Mouse (Mus musculus): ENCODE measurements around the gene Abat. TPM values are rescaled to one million over a fixed set of nuclear protein-coding genes. Genes with fewer than 3 reads are reported as not detected.
"Not testable (repeated sequence)": the region's sequence is repeated elsewhere in the genome, so short reads cannot be mapped to it uniquely, and the experiment has no call there.

The Abat gene
- polyA plus RNA-seq, 1 experiment from 2014 or later, result 39.5 TPM

- no peak overlapping the region for H3K27ac ChIP-seq (replicated peaks)
- H3K9ac ChIP-seq (replicated peaks), result no peak overlapping the region
- H3K4me2 ChIP-seq (replicated peaks), result no peak overlapping the region
- WGBS, result 90% methylated on average over 11 of the region's 11 CpGs
- no peak overlapping the region for H3K4me3 ChIP-seq
- H3K4me1 ChIP-seq, result peaks cover 16% of the 10 kb centered on the region
- H3K9me3 ChIP-seq, result no peaks in the 10 kb centered on the region
- no peaks in the 10 kb centered on the region for H3K36me3 ChIP-seq
- no peak for ATAC-seq (ENCODE audit: low FRiP score, low read depth)
- peaks cover 25% of the 10 kb centered on the region for H3K27me3 ChIP-seq
Measured at GRCm38 (mm10) chr16:8534466-8535200, 21.4 kb downstream of the Abat start.

GRCm38 (mm10) chr16:8535411-8535810 lies 22.2 kb downstream of the Abat start:
- WGBS, result 92% methylated on average over 6 of the region's 6 CpGs
- H3K9me3 ChIP-seq, result no peaks in the 10 kb centered on the region
- ATAC-seq (ENCODE audit: low FRiP score, low read depth), result no peak
- no peak overlapping the region for H3K9ac ChIP-seq (replicated peaks)
- no peak overlapping the region for H3K4me2 ChIP-seq (replicated peaks)
- H3K27ac ChIP-seq (replicated peaks), result no peak overlapping the region
- H3K4me1 ChIP-seq, result peaks cover 24% of the 10 kb centered on the region
- H3K36me3 ChIP-seq, result no peaks in the 10 kb centered on the region
- peaks cover 33% of the 10 kb centered on the region for H3K27me3 ChIP-seq
- no peak overlapping the region for H3K4me3 ChIP-seq

- H3K9me3 ChIP-seq, result no peaks in the 10 kb centered on the region
- peaks cover 46% of the 10 kb centered on the region for H3K27me3 ChIP-seq
- WGBS, result 38% methylated on average over 9 of the region's 9 CpGs
- H3K4me1 ChIP-seq, result peaks cover 30% of the 10 kb centered on the region
- H3K4me3 ChIP-seq, result no peak overlapping the region
- H3K9ac ChIP-seq (replicated peaks), result no peak overlapping the region
- H3K27ac ChIP-seq (replicated peaks), result peak overlapping the region; percentile 65
- H3K36me3 ChIP-seq, result no peaks in the 10 kb centered on the region
- ATAC-seq (ENCODE audit: low FRiP score, low read depth), result peak; percentile 86
- peak overlapping the region; percentile 26; the same call in 1 of the 2 replicates for H3K4me2 ChIP-seq (replicated peaks)
Measured at GRCm38 (mm10) chr16:8539150-8539865, 26.1 kb downstream of the Abat start.

- H3K9ac ChIP-seq (replicated peaks), result no peak overlapping the region
- no peak for ATAC-seq (ENCODE audit: low FRiP score, low read depth)
Measured at GRCm38 (mm10) chr16:8540859-8541314, 27.7 kb downstream of the Abat start.

GRCm38 (mm10) chr16:8547836-8548235 lies 34.6 kb downstream of the Abat start:
- Histone ChIP-seq H3K9ac (replicated peaks) (no peak overlapping the region), H3K4me1 (no peaks in the 10 kb centered on the region), H3K27me3 (peaks cover 4% of the 10 kb centered on the region; the same call in 1 of the 2 replicates), H3K9me3 (no peaks in the 10 kb centered on the region), H3K27ac (replicated peaks) (no peak overlapping the region), H3K4me3 (no peak overlapping the region), H3K36me3 (no peaks in the 10 kb centered on the region), H3K4me2 (replicated peaks) (no peak overlapping the region)
- 94% methylated on average over 2 of the region's 2 CpGs for WGBS
- ATAC-seq (ENCODE audit: low FRiP score, low read depth), result no peak

More at GRCm38 (mm10) chr16:8540859-8541314, 27.7 kb downstream of the Abat start:
- WGBS, result 73% methylated on average over 3 of the region's 3 CpGs
- peaks cover 30% of the 10 kb centered on the region for H3K4me1 ChIP-seq
- H3K27ac ChIP-seq (replicated peaks), result 0 out of 2 replicates have a peak overlapping the region, but pooled peaks have one; percentile 65
- no peaks in the 10 kb centered on the region for H3K9me3 ChIP-seq
- H3K27me3 ChIP-seq, result peaks cover 47% of the 10 kb centered on the region
- H3K4me3 ChIP-seq, result no peak overlapping the region
- H3K4me2 ChIP-seq (replicated peaks), result no peak overlapping the region
- no peaks in the 10 kb centered on the region for H3K36me3 ChIP-seq

- WGBS, result 72% methylated on average over 9 of the region's 9 CpGs
- Histone ChIP-seq H3K9me3 (no peaks in the 10 kb centered on the region), H3K27ac (replicated peaks) (no peak overlapping the region), H3K27me3 (peaks cover 2% of the 10 kb centered on the region; the same call in 1 of the 2 replicates), H3K4me2 (replicated peaks) (no peak overlapping the region), H3K4me3 (no peak overlapping the region), H3K4me1 (no peaks in the 10 kb centered on the region), H3K36me3 (no peaks in the 10 kb centered on the region), H3K9ac (replicated peaks) (no peak overlapping the region)
- no peak for ATAC-seq (ENCODE audit: low FRiP score, low read depth)
Measured at GRCm38 (mm10) chr16:8549506-8549905, 36.3 kb downstream of the Abat start.

- Histone ChIP-seq H3K9me3 (peaks cover 10% of the 10 kb centered on the region; the same call in 1 of the 2 replicates), H3K27me3 (no peaks in the 10 kb centered on the region), H3K36me3 (no peaks in the 10 kb centered on the region), H3K4me2 (replicated peaks) (no peak overlapping the region), H3K4me3 (no peak overlapping the region), H3K4me1 (no peaks in the 10 kb centered on the region), H3K27ac (replicated peaks) (no peak overlapping the region), H3K9ac (replicated peaks) (no peak overlapping the region)
- ATAC-seq (ENCODE audit: low FRiP score, low read depth), result no peak
- WGBS, result 81% methylated on average over 3 of the region's 3 CpGs
Measured at GRCm38 (mm10) chr16:8554351-8554750, 41.1 kb downstream of the Abat start.

GRCm38 (mm10) chr16:8554751-8555150 lies 41.5 kb downstream of the Abat start:
- not testable (repeated sequence) for H3K27ac ChIP-seq (replicated peaks); H3K4me1 ChIP-seq; H3K27me3 ChIP-seq; H3K9me3 ChIP-seq; H3K9ac ChIP-seq (replicated peaks); H3K4me3 ChIP-seq; H3K36me3 ChIP-seq; H3K4me2 ChIP-seq (replicated peaks); ATAC-seq (ENCODE audit: low FRiP score, low read depth)
- WGBS, result 89% methylated on average over 2 of the region's 2 CpGs

GRCm38 (mm10) chr16:8555371-8555770 lies 42.1 kb downstream of the Abat start:
- WGBS, result 73% methylated on average over 3 of the region's 3 CpGs
- not testable (repeated sequence) for ATAC-seq (ENCODE audit: low FRiP score, low read depth); H3K9ac ChIP-seq (replicated peaks); H3K27me3 ChIP-seq; H3K4me3 ChIP-seq; H3K4me1 ChIP-seq; H3K36me3 ChIP-seq; H3K4me2 ChIP-seq (replicated peaks); H3K27ac ChIP-seq (replicated peaks)
- H3K9me3 ChIP-seq, result peaks cover 14% of the 10 kb centered on the region

GRCm38 (mm10) chr16:8560079-8560478 lies 46.9 kb downstream of the Abat start:
- Histone ChIP-seq H3K4me3 (no peak overlapping the region), H3K27ac (replicated peaks) (no peak overlapping the region), H3K36me3 (0 out of 2 replicates have a peak, but pooled peaks cover 3% of the 10 kb centered on the region), H3K9ac (replicated peaks) (no peak overlapping the region), H3K9me3 (peaks cover 14% of the 10 kb centered on the region), H3K4me1 (no peaks in the 10 kb centered on the region), H3K4me2 (replicated peaks) (no peak overlapping the region), H3K27me3 (0 out of 2 replicates have a peak, but pooled peaks cover 5% of the 10 kb centered on the region)
- ATAC-seq (ENCODE audit: low FRiP score, low read depth), result no peak
- WGBS, result 95% methylated on average over 17 of the region's 17 CpGs

- H3K27me3 ChIP-seq; H3K9ac ChIP-seq (replicated peaks); ATAC-seq (ENCODE audit: low FRiP score, low read depth); H3K4me2 ChIP-seq (replicated peaks); H3K27ac ChIP-seq (replicated peaks); H3K4me1 ChIP-seq; H3K4me3 ChIP-seq; H3K36me3 ChIP-seq: not testable (repeated sequence)
- H3K9me3 ChIP-seq, result peaks cover 14% of the 10 kb centered on the region
- 38% methylated on average over 4 of the region's 4 CpGs for WGBS
Measured at GRCm38 (mm10) chr16:8561101-8561500, 47.9 kb downstream of the Abat start.

- 37% methylated on average over 4 of the region's 4 CpGs for WGBS
- not testable (repeated sequence) for ATAC-seq (ENCODE audit: low FRiP score, low read depth); H3K36me3 ChIP-seq; H3K9ac ChIP-seq (replicated peaks); H3K4me3 ChIP-seq; H3K27ac ChIP-seq (replicated peaks); H3K27me3 ChIP-seq; H3K4me2 ChIP-seq (replicated peaks)
- Histone ChIP-seq H3K4me1 (peaks cover 15% of the 10 kb centered on the region), H3K9me3 (peaks cover 14% of the 10 kb centered on the region)
Measured at GRCm38 (mm10) chr16:8561856-8562255, 48.6 kb downstream of the Abat start.

Measured in midbrain, embryonic 12.5 days (tissue).